Mouse (Mus musculus) liver, adult 2 months (tissue): Measurements from ENCODE around the gene Atp5g3.
A peak's percentile ranks its signal among the peaks of the same experiment; 100 is the strongest.

Experiments
- CTCF ChIP-seq: fragments of 200-500 bp; IDR thresholded peaks from 2 replicates; pipeline ENCODE4 v1.5.1; 2011; ENCODE audit warnings: low read depth, low read length, control low read depth
- POLR2A ChIP-seq: fragments of 200-500 bp; IDR thresholded peaks from 2 replicates; pipeline ENCODE4 v1.6.1; 2011; ENCODE audit warnings: low read length, control low read depth; ENCODE audit not compliant: insufficient read depth; ENCODE audit errors: extremely low read depth

DNA sequence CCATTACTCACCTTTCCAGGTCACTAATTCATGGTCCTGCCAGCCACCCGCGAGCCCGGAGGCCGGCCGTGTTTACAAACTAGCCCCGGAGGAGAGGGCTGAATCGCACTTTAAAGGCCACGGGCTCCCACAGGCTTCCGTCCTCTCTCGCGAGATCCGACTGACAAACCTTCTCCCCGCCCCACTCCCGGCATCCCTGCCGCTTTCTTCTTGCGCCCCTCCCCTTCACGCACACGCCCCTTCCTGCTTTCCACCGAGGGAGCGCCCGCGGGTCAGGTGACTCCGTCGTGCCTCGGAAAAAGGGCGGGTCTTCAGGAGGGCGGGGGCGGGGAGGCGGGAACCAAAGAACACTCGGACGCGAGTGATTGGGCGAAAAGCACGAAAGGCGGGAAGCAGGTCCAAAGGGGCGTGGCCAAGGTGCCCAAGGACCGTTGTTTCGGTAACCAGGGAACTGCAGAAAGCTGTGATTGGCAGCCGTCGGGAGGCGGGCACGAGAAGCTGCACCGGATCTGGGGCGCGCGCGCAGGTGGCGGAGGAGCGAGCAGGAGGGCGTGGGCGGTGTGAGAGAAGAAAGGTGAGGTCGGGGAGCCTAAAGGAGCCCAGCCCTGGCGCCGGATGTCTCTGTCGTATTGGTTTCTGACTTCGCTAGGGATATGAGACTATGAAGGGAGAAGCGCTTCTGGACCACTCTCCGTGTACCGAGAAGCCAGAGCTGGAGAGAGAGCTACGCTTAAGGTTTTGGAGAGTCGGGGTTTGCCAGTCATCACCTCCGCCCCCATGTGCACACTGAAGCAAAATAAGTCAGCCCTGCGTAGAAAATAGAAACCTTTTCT is 18.4 kb downstream of the Atp5g3 start, which contains the start of gene Atf2:
- TF ChIP-seq CTCF = no peak
- peak; percentile 50; the same call in 1 of the 2 replicates for TF ChIP-seq POLR2A
